Mouse (Mus musculus) NIH3T3 (cell line): ENCODE measurements at regions not wholly inside any gene's neighbourhood (a gene's known extent, or its start where the extent isn't known, plus 50 kb on each side); places are given as distances from the start of the nearest gene placed in this dataset.

Experiments used
- DNase-seq: peaks from one replicate; pipeline ENCODE4 v3.0.0-alpha.2; 2012; ENCODE audit warnings: low read depth

GRCm38 (mm10) chr3:149415081-149415480, 424.7 kb upstream of the Adgrl2 start:
- DNase-seq: no peak

DNA sequence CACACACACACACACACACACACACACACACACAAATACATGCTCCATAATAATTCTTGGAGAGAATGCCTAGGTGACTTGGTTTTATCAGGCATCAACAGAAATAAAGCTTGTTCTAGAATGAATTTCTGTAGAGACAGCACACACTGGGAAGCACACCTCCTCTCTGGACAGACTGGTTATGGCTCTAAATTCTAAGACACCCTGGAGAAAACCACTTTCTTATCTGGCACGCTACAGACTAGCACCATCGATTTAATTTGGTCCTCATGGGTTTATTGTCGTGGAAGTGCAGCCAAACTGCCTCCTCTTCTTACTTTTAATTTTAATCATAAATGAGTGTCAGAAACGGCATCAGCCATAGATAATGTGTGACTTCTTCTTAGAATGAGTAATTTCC, 422.8 kb upstream of the Adgrl2 start:
- no peak for DNase-seq

DNA sequence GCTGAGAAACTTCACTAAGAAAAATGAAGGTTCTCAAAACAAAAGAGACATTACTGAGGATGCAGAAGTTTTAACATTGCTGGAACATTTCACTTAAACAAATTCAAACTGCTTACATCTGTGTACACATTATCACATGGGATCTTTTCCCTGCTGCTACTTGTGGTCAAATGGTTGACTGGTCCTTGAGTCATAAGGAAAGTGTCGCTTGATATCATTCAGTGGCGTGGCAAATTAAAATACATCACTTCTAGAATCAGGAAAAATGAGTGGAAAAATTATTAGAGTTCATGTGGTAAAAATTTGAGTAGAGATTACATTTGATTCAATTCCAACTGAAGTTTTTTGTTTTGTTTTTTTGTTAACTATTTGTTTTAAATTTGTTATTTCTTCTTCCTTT, 420.2 kb upstream of the Adgrl2 start:
- DNase-seq: no peak

GRCm38 (mm10) chr3:149408858-149409257, 418.5 kb upstream of the Adgrl2 start:
- no peak for DNase-seq

GRCm38 (mm10) chr3:149405872-149406271, 415.5 kb upstream of the Adgrl2 start:
- DNase-seq: no peak

DNA sequence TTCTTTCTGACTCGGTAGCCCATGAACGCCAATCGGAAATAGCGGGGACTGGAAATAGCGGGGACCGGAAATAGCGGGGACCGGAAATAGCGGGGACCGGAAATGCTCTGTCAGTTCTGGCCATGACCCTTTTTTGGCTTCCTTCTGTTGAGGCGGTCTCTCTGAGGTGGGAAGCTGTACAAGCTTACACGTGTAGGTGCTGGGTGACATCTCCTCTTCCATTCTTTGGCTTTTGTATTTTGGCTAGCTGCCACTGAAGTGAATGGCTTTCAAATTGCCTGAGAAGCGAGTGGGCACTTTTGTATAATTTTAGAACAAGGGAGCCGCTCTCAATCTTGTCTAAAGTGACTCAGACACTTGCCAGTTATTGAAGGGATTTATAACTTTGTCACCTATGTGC, 414.3 kb upstream of the Adgrl2 start:
- no peak for DNase-seq

DNA sequence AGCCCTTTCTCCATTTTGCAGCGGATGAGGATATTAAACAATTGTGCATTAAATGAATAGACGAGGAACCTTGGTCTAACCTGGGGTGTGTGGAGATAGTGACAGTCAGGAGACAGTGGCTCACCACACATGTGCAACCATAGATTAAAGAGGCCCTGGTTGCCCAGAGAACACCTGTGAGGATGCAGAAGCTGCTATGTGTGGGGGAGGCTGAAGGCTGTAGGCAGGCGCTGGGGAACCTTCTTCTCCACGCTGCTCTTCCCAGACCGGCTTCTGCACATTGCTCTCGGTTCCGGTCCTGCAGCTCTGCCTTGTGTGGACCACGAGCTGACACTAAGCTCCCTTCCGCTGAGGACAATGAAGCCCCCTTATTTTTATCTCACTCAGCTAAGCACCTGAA, 412.1 kb upstream of the Adgrl2 start:
- no peak for DNase-seq

- DNase-seq: no peak
Observed at GRCm38 (mm10) chr3:149395082-149395481, 404.7 kb upstream of the Adgrl2 start.

GRCm38 (mm10) chr3:149393317-149394172, 403.2 kb upstream of the Adgrl2 start:
- DNase-seq: no peak

- DNase-seq: no peak
Observed at GRCm38 (mm10) chr3:149392164-149392563, 401.8 kb upstream of the Adgrl2 start.

DNA sequence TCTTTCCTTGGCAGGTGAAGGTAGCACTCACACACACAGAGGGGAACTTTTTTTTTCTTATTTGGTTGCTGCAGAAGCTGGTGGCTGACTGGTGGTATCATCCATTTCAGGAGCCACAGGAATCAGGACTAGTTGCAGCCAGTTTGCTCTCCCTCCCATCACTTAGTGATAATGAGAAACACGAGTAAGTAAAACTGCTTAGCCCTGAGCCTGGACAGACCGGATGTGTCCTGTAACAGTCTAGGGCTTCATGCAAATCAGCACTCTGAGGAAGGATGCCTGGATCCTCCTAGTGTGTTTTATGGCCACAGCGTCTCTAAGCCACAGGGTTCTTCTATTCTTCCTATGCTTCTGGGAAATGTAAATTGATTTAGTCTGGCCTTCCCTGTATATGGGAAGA, 397.2 kb upstream of the Adgrl2 start:
- peak; percentile 7 for DNase-seq

DNA sequence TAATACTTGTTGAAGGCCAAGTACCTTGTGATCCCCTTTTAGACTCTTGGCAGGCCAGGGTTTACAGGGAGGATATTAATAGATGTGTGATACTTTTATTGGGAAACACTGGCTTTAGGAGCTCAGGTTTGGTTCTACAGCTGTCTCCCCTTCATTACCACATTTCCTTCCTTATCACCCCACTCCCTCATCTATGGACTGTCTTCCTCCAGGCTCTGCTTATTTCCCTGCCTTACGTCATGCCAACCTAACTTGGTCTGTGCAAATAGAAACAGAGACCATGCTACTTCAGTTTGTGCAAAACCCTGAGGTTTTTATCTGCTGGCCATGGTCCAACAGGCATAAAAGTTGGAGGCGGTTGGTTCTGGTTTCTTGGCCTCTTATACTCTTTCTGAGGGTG, 395.7 kb upstream of the Adgrl2 start:
- no peak for DNase-seq

DNA sequence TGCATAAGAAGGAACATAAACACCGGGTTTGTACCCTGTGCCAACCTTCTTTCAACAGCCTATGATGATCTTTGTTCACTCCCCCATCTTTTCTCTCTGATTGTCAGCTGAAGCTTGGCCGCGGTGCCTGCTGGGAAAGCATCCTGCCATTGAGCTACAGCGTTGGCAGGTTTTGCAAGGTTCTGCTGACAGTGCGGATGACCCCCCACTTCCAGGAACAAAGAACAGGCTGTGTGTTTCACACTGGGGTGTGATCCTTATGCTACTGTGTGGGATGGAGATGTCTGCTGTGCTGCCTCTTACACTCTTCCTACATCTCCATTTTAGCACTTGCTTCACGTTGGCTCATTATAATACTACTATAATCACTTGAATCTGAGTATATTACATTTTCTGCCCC, 395.0 kb upstream of the Adgrl2 start:
- no peak for DNase-seq

DNA sequence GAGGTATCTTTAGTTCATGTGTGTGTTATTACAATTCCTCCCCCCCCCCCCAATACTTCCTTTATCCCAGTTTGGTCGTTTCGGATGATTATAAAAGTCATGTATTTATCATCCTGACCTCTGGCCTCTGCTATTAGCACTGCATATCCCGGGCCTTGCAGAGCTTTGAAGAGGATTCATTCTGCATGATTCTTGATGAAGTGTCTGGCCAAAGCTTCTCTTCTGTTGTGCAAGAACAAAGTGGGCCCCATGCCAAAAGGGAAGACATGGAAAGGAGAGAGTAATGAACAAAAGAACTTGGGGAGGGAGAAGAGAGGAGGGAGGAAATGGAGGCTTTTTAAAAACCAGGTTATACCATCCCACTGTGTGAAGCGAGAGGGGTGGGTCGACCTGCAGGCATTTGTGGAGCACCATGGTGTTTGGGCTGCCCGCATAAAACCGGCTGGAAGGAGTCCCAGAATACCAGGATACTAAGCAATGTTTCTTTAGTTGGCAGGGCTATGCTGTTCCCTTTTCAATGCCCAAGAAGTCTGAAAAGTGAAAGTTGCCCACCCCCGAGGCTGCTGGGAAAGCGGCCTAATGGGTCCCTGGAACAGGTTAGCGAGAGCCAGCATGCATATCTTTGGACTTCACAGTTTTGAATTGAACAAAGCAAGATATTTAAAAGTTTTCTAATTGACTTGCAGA, 391.3 kb upstream of the Adgrl2 start:
- DNase-seq: peak; percentile 70

- DNase-seq: no peak
Observed at GRCm38 (mm10) chr3:149381051-149381450, 390.7 kb upstream of the Adgrl2 start.

- no peak for DNase-seq
Observed at GRCm38 (mm10) chr3:149379866-149380472, 389.6 kb upstream of the Adgrl2 start.

GRCm38 (mm10) chr3:149379249-149379865, 389.0 kb upstream of the Adgrl2 start:
- DNase-seq: no peak

GRCm38 (mm10) chr3:149371439-149371838, 381.1 kb upstream of the Adgrl2 start:
- no peak for DNase-seq

DNA sequence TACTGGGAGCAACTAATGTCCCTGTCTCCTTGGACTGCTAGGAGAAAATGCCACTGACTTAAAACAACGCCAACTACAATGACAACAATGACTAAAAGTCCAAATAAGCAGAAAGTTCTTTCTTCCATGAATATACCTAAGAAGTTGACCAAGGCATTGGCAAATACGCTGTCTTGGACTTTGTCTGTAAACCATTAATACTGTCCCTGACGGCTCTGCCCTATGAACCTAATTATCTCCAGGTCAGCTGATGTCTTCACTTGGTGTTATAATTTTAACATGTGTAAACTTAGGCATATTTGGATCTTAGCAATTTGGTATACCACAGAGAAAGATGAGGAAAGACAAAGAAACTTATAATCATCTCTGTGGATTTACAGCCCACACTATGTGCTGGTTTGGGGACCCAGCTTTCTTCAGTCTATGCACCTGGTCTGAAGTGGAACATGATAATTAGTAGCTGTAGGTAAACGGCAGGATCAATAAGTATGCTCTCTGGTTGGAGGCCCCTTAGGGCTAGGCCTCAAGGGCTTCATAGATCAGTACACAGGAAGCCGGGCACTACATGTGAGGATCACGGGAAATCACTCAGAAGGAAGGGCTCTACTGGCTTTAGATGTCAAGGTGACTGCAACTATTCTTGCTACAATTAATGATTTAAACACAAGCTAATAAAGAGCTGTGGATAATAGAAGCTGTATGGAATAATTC, 380.3 kb upstream of the Adgrl2 start:
- DNase-seq: no peak

DNA sequence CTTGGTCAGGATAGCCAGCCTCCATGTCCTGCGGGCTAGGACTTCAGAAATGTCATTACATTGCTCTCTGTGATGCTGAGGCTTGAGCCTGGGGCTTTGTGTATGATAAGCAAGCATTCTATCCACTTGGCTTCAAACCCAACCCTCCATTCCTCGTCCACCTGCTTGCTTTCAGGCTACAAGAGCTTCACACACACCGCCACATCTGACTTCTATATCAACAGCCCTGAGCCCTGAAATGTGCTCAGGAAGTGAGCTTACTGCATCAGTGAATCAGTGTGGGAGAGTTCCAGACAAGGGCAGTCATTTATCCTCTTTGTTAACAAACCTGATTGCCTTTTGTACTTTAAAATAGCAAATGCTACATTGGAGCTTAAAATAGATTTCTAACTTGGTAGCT, 377.5 kb upstream of the Adgrl2 start:
- DNase-seq: no peak

GRCm38 (mm10) chr3:149360164-149360563, 369.8 kb upstream of the Adgrl2 start:
- DNase-seq: no peak

DNA sequence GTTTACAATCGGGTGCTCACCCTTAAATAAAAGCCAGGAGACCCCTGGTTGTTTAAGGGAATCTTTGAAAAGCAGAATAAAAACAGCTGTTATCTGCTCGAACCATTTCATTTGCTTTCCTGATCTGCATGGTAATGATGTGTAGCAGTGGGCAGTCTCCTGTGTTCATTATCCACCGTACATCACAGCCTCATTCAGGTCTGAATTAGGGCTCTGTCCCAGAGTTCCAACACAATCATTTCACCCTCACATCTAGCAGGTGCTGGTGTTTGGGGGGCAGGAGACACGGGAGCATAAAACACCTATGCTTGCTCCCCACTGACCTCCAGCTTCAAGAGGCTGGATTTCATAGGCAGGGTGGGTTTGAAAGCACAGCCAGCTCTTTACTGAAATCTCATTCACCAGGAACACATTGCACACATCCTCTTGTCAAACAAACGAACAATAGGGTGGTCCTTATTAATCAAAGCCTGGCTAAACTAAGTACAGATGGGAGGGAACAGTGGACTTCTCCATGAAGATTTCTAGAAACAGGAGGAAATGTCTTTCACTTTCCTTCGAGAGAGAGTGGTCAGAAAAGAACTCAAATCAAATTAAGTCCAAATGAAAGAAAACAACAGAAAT, 368.3 kb upstream of the Adgrl2 start:
- no peak for DNase-seq
